Mouse (Mus musculus) heart, adult 2 months (tissue): ENCODE data around the gene Dpm3. TPM values are rescaled to one million over a fixed set of nuclear protein-coding genes. Genes with fewer than 3 reads are reported as not detected.

Source experiments
- DNase-seq, 2 experiments: peaks; one replicate each; pipeline ENCODE4 v3.0.0; 2021
- H3K27ac ChIP-seq: fragments of 200-600 bp; 2 replicates; pipeline ENCODE4 v1.8.1; 2022
- H3K27me3 ChIP-seq: fragments of 200-500 bp; 2 replicates; pipeline ENCODE4 v1.6.1; 2012; ENCODE audit warnings: mild to moderate bottlenecking, low read length, inconsistent platforms, mixed read lengths; ENCODE audit not compliant: control insufficient read depth, insufficient read depth
- H3K36me3 ChIP-seq: fragments of 200-500 bp; 2 replicates; pipeline ENCODE4 v1.6.1; 2012; ENCODE audit warnings: low read length, inconsistent platforms; ENCODE audit not compliant: control insufficient read depth, insufficient read depth
- H3K4me1 ChIP-seq: fragments of 200-500 bp; 2 replicates; pipeline ENCODE4 v1.6.1; 2011; ENCODE audit warnings: low read length; ENCODE audit not compliant: control insufficient read depth, insufficient read depth
- H3K4me3 ChIP-seq: fragments of 200-600 bp; 2 replicates; pipeline ENCODE4 v1.8.1; 2022
- H3K79me2 ChIP-seq: fragments of 200-500 bp; replicated peaks from 2 replicates; pipeline ENCODE4 v1.6.1; 2012; ENCODE audit warnings: mild to moderate bottlenecking, inconsistent platforms, low read length, moderate library complexity, mixed read lengths; ENCODE audit not compliant: control insufficient read depth, insufficient read depth
- H3K9ac ChIP-seq: fragments of 200-500 bp; 2 replicates; pipeline ENCODE4 v1.6.1; 2012; ENCODE audit warnings: low read depth, mild to moderate bottlenecking, control low read depth, inconsistent platforms, low read length, mixed read lengths
- CTCF ChIP-seq: fragments of 200-600 bp; IDR thresholded peaks from 2 replicates; pipeline ENCODE4 v1.8.1; 2022; ENCODE audit warnings: antibody characterized with exemption, mild to moderate bottlenecking, moderate library complexity
- EP300 ChIP-seq: fragments of 200-500 bp; IDR thresholded peaks from 2 replicates; pipeline ENCODE4 v1.6.1; 2011; ENCODE audit warnings: low read depth, low read length, control low read depth; ENCODE audit not compliant: insufficient read depth
- POLR2A ChIP-seq: fragments of 200-500 bp; IDR thresholded peaks from 2 replicates; pipeline ENCODE4 v1.6.1; 2011; ENCODE audit warnings: mild to moderate bottlenecking, low read depth, low read length, control low read depth; ENCODE audit not compliant: insufficient read depth
- WGBS: fragments of 180-500 bp; shearing (Covaris S2); methylation state at CpG from one replicate; pipeline ENCODE4 v1.1.7; 2018; 5-methylcytosine and 5-hydroxymethylcytosine counted together
- intact Hi-C: fragments of 180-260 bp; cut with DNase I; formaldehyde crosslinking; loops from one replicate; pipeline ENCODE4 v1.15.1; 2025
- polyA plus RNA-seq: library from polyadenylated mRNA; depleted of rRNA; stranded (reverse); fragments of >200 nt; gene quantifications from 2 replicates; pipeline ENCODE4 v1.2.3, GENCODE M21; 2012
- total RNA-seq, 2 experiments: library from RNA; stranded (reverse); gene quantifications; 2 replicates each; pipeline ENCODE4 v1.2.3; 2021

Gene Dpm3
- total and polyA plus RNA-seq, 3 experiments = 54.3 to 160 (median 58.2) TPM

DNA sequence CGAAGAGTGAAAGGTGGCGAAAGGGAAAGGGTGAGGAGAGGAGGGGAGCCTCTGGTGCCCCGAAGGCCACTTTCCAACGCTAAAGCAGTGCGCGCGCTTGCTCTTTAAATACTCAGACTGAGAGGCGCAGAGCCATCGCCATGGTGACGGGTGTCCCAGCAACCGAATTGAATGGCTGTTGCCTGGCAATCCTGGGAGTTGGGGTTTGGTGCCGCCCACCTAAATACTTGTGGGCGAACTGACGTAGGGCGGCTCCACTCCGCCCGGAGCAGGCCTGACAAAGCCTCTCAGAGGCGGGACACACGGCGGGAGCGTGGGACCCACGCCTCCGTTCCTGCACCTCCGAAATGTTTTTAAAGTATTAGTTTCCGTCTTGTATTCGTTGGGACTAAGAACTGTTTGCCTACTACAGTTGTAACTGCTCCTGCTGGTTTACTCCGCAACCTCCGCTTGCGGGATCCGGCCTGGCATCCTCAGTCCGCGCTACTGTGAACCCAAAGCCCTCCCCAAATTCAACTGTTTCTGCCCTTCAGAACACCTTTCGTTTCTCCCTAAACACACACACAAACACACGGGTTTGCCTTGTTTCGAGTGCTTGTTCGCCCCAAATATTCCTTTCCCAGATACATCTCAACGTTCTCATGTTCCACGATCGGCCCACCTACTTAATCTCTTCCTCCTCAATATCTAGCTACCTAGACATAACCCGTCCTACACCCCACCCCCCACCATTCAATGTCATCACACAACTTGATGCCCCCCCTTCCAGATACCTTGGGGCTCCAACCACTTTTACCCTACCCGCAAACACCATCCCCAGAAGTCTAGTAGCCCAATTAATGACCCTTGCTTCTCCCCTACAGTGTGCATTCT is 31.6 kb upstream of the Dpm3 start:
- peak; percentile 82 to 87 for DNase-seq
- Histone ChIP-seq H3K27me3 (no peaks in the 10 kb centered on the region), H3K36me3 (no peaks in the 10 kb centered on the region), H3K4me3 (peak overlapping the region; percentile 65), H3K27ac (peak overlapping the region; percentile 87), H3K79me2 (no peaks in the 10 kb centered on the region), H3K9ac (peak overlapping the region; percentile 17), H3K4me1 (no peaks in the 10 kb centered on the region; the same call in 1 of the 2 replicates)
- intact Hi-C loops = no loop called here
- 10% methylated on average over 41 of the region's 41 CpGs for WGBS
- TF ChIP-seq POLR2A (peak; percentile 61), EP300 (no peak)

DNA sequence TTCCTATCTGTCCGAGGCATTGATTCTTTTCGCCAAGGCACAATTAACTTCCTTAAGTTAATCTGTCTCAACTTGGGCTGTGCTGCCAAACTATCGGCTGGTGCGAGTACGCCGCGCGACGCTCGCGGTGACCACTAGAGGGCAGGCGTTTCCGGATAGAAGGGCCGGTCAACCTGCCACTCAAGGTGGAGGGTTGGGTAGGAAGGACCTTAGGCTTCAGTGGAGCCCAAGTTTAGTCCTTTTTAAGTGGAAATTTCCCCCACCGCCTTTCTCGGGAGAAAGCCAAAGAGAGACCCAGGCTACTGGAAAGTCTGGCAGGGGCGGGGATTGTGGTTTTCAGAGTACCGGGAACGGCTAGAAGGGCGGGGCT is 31.0 kb upstream of the Dpm3 start:
- Histone ChIP-seq H3K9ac (peak overlapping the region; percentile 71), H3K79me2 (no peaks in the 10 kb centered on the region), H3K27me3 (no peaks in the 10 kb centered on the region), H3K4me3 (peak overlapping the region; percentile 65), H3K27ac (peak overlapping the region; percentile 87), H3K36me3 (no peaks in the 10 kb centered on the region), H3K4me1 (no peaks in the 10 kb centered on the region; the same call in 1 of the 2 replicates)
- peak; percentile 89 to 93 for DNase-seq
- intact Hi-C loops = no loop called here
- TF ChIP-seq EP300 (no peak), POLR2A (peak; percentile 63; the same call in 1 of the 2 replicates), CTCF (peak; percentile 98)
- WGBS = under 1% methylated on average over 20 of the region's 20 CpGs

DNA sequence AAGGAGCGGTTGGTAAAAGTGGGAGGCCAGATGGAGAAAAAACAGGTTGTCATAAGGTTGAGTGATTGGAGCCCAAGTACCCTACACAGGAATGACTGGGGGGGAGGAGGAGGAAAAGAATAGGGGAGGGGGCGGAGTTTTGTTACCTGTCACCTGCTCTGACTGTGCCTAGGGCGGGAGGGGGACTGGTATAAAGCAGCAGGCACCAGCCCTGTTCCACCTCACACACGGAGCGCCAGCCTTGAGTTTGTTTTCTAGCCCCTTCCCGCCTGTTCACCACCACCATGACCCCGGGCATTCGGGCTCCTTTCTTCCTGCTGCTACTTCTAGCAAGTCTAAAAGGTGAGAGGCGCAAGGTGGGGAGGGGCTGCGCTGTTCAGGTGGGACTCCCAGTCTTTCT is 30.3 kb upstream of the Dpm3 start, which contains the start of gene Muc1:
TSS of gene Muc1 (plus strand) at position 222 of the 400 bp plus-strand sequence.
- TF ChIP-seq CTCF = no peak
- TF ChIP-seq EP300 = no peak
- no peak for TF ChIP-seq POLR2A
- H3K27ac ChIP-seq = peak within 1 kb of the TSS; percentile 87
- no peaks in the 10 kb centered on the region for H3K79me2 ChIP-seq
- WGBS = 46% methylated on average over 10 of the region's 10 CpGs
- peak within 1 kb of the TSS; percentile 65 for H3K4me3 ChIP-seq
- peaks cover 1% of the 10 kb centered on the region; the same call in 1 of the 2 replicates for H3K4me1 ChIP-seq
- DNase-seq = no peak
- H3K27me3 ChIP-seq = no peaks in the 10 kb centered on the region
- intact Hi-C loops = no loop called here
- H3K36me3 ChIP-seq = no peaks in the 10 kb centered on the region
- peak within 1 kb of the TSS; percentile 71 for H3K9ac ChIP-seq

DNA sequence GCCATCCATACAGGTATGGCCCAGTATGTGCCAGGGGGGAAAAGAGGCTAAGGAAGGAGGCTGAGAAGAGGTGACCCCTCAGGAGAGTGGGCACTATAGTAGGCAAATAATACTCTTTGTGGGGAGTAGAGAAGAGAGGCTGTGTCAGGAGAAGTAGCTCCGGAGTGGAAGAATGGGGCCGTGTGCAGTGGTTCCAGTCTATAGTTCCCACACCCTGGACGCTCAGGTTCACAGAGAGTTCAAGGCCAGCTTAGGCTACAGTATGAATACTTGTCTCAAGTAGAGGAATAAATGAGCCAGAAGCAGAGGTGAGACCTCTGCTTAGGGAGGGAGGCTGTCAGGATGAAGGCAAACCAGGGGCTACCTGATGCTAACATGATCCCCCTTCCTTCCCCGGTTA is 29.9 kb upstream of the Dpm3 start:
- intact Hi-C loops = no loop called here
- H3K27me3 ChIP-seq = no peaks in the 10 kb centered on the region
- no peaks in the 10 kb centered on the region for H3K36me3 ChIP-seq
- no peak for TF ChIP-seq POLR2A
- TF ChIP-seq CTCF = no peak
- no peak for TF ChIP-seq EP300
- no peaks in the 10 kb centered on the region for H3K79me2 ChIP-seq
- no peak overlapping the region for H3K9ac ChIP-seq
- 74% methylated on average over 4 of the region's 4 CpGs for WGBS
- H3K4me3 ChIP-seq = no peak overlapping the region
- DNase-seq = no peak
- H3K27ac ChIP-seq = no peak overlapping the region
- H3K4me1 ChIP-seq = peaks cover 1% of the 10 kb centered on the region; the same call in 1 of the 2 replicates

DNA sequence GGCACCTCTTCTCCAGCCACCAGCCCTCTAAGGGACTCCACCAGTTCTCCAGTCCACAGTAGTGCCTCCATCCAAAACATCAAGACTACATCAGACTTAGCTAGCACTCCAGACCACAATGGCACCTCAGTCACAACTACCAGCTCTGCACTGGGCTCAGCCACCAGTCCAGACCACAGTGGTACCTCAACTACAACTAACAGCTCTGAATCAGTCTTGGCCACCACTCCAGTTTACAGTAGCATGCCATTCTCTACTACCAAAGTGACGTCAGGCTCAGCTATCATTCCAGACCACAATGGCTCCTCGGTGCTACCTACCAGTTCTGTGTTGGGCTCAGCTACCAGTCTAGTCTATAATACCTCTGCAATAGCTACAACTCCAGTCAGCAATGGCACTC is 28.6 kb upstream of the Dpm3 start:
- H3K79me2 ChIP-seq = no peaks in the 10 kb centered on the region
- DNase-seq = no peak
- H3K4me1 ChIP-seq = peaks cover 1% of the 10 kb centered on the region; the same call in 1 of the 2 replicates
- no peaks in the 10 kb centered on the region for H3K27me3 ChIP-seq
- H3K27ac ChIP-seq = no peak overlapping the region
- H3K9ac ChIP-seq = no peak overlapping the region
- TF ChIP-seq CTCF = no peak
- no peak for TF ChIP-seq EP300
- no peak for TF ChIP-seq POLR2A
- H3K36me3 ChIP-seq = no peaks in the 10 kb centered on the region
- H3K4me3 ChIP-seq = no peak overlapping the region
- WGBS = 85% methylated on average over 2 of the region's 2 CpGs
- intact Hi-C loops = no loop called here

GRCm38 (mm10) chr3:89231345-89231744 is 27.8 kb upstream of the Dpm3 start:
- no peak for DNase-seq
- Histone ChIP-seq H3K9ac (no peak overlapping the region), H3K79me2 (no peaks in the 10 kb centered on the region), H3K4me1 (peaks cover 1% of the 10 kb centered on the region; the same call in 1 of the 2 replicates), H3K4me3 (no peak overlapping the region), H3K27ac (no peak overlapping the region), H3K27me3 (no peaks in the 10 kb centered on the region), H3K36me3 (no peaks in the 10 kb centered on the region)
- 46% methylated on average over 7 of the region's 7 CpGs for WGBS
- TF ChIP-seq CTCF = no peak
- TF ChIP-seq EP300 = no peak
- no peak for TF ChIP-seq POLR2A
- intact Hi-C loops = no loop called here
